Mouse (Mus musculus) megakaryocyte, embryonic 14.5 days (primary cell): Measurements from ENCODE around the gene Mettl7b.

ENCODE experiments used
- FLI1 ChIP-seq: IDR thresholded peaks from 2 replicates; pipeline ENCODE4 v1.6.1; 2012; ENCODE audit warnings: low read length, inconsistent platforms, mixed read lengths
- GATA1 ChIP-seq: IDR thresholded peaks from 3 replicates; pipeline ENCODE4 v1.6.1; 2012; ENCODE audit warnings: mixed read lengths, low read length, inconsistent platforms, borderline replicate concordance

DNA sequence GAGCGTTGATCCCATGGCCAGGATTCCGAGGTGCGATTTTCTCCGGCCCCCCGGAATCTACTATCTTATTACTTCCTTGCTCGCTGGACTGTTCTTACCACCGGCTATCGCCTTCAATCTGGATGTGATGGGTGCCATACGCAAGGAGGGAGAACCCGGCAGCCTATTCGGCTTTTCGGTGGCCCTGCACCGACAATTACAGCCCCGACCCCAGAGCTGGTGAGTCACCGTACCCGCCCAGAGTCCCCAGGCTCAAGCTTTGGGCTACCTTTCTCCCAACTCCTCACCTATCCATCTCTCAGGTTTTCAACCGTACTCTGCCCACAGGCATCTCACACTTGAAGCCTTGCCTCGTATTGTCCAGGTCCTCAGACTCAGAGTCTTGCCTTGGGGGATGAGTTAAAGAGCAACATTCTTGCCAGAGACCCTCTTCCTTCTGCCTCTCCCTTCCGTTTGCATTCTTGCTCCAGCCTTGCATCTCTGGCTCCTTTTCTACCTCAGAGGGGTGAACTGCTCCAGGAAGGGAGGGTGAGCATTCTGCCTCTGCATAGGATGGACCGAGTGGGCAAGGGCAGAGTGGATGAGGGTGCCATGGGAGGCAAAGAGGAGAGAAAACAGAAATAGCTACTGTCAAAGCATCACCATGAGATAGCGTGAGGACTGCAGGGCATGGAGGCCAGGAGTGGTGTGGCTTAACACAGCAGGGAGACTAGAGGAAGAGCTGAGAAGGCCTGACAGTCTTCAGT, 26.6 kb downstream of the Mettl7b start:
- TF ChIP-seq GATA1 (no peak), FLI1 (no peak)
